Mouse (Mus musculus) brain, embryonic 14.5 days (tissue): Measurements from ENCODE around the gene Tuba1a.

Experiments
- CTCF ChIP-seq: fragments of 200-500 bp; IDR thresholded peaks from 2 replicates; pipeline ENCODE4 v1.5.1; 2012; ENCODE audit warnings: inconsistent platforms, mild to moderate bottlenecking, moderate library complexity, borderline replicate concordance; ENCODE audit not compliant: insufficient read depth, insufficient read length; ENCODE audit errors: extremely low read depth
- POLR2A ChIP-seq: fragments of 200-500 bp; IDR thresholded peaks from 2 replicates; pipeline ENCODE4 v1.6.1; 2012; ENCODE audit warnings: mild to moderate bottlenecking, inconsistent platforms, borderline replicate concordance; ENCODE audit not compliant: poor library complexity, insufficient read depth, insufficient read length, severe bottlenecking; ENCODE audit errors: extremely low read depth

GRCm38 (mm10) chr15:98934217-98934839, 19.2 kb downstream of the Tuba1a start, which contains the start of gene Tuba1b:
- TF ChIP-seq CTCF: no peak
- TF ChIP-seq POLR2A: peak; percentile 51; the same call in 1 of the 2 replicates
